Mouse (Mus musculus) cerebellum, adult 2 months (tissue): ENCODE results near the gene Nktr.

Experiments
- CTCF ChIP-seq: fragments of 200-500 bp; IDR thresholded peaks from 2 replicates; pipeline ENCODE4 v1.5.1; 2011; ENCODE audit warnings: low read depth, mild to moderate bottlenecking, control low read depth, low read length, moderate library complexity, borderline replicate concordance; ENCODE audit not compliant: insufficient read depth
- POLR2A ChIP-seq: fragments of 200-500 bp; IDR thresholded peaks from 2 replicates; pipeline ENCODE4 v1.6.1; 2011; ENCODE audit warnings: low read length, control low read depth, borderline replicate concordance; ENCODE audit not compliant: insufficient read depth

DNA sequence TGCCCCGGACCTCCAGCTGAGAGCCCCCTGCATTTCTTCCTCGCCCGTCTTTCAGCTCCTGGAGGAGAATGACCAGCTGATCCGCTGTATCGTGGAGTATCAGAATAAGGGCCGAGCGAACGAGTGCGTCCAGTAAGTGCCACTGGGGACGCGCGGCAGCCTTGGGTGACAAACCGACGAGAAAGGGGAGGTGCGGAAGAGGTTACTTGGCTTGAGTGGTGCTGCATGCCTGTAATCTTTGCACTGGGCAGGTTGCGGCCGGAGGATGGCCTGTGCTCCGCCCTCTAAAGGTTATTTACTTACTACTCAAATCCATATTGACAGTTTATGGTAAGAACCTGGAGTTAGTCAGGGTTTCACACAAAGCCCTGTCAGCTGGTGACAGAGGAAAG, 8.4 kb upstream of the Nktr start:
- TF ChIP-seq CTCF, result no peak
- TF ChIP-seq POLR2A, result no peak
